Mouse (Mus musculus): ENCODE data around the gene Arhgef1. TPM values are rescaled to one million over a fixed set of nuclear protein-coding genes. Genes with fewer than 3 reads are reported as not detected.

Gene Arhgef1
- polyA plus RNA-seq, 1 experiment from 2014 or later = 114 TPM

DNA sequence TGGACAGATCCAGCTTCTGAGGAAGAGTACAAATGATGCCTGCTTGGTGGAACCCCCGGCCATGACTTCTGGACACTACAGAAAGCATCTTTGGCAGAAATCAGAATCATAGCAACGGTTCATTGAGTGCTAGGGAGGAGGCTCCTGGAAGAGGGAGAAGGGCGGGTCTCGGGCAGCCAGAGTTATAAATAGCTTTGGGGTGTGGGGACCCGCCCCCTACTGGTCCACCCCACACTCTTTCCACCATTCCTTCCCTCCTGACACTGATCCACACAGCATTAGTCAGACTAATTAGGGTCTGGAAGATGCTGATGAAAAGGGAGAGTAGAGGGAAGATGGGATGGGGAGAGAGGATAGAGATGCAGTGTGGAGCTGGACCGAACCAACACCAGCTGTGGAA lies 3.8 kb downstream of the Arhgef1 start:
- H3K27ac ChIP-seq = 0 out of 2 replicates have a peak overlapping the region, but pooled peaks have one; percentile 50
- H3K4me2 ChIP-seq (replicated peaks) = peak overlapping the region; percentile 30; the same call in 1 of the 2 replicates
- no peaks in the 10 kb centered on the region for H3K27me3 ChIP-seq
- peak overlapping the region; percentile 33; the same call in 1 of the 2 replicates for H3K9ac ChIP-seq
- peaks cover 13% of the 10 kb centered on the region; the same call in 1 of the 2 replicates for H3K36me3 ChIP-seq
- peaks cover 36% of the 10 kb centered on the region for H3K4me1 ChIP-seq
- no peak for ATAC-seq (ENCODE audit: insufficient number of reproducible peaks, insufficient read depth, low FRiP score, low TSS enrichment)
- whole genome bisulfite sequencing = 44% methylated on average over 6 of the region's 6 CpGs
- no peaks in the 10 kb centered on the region for H3K9me3 ChIP-seq
- H3K4me3 ChIP-seq = no peak overlapping the region

GRCm38 (mm10) chr7:24907211-24907748 lies 4.6 kb downstream of the Arhgef1 start:
- Histone ChIP-seq H3K4me1 (peaks cover 36% of the 10 kb centered on the region), H3K4me3 (no peak overlapping the region), H3K9ac (peak overlapping the region; percentile 33), H3K36me3 (peaks cover 17% of the 10 kb centered on the region), H3K4me2 (replicated peaks) (peak overlapping the region; percentile 30), H3K9me3 (no peaks in the 10 kb centered on the region), H3K27me3 (no peaks in the 10 kb centered on the region), H3K27ac (peak overlapping the region; percentile 50; the same call in 1 of the 2 replicates)
- no peak for ATAC-seq (ENCODE audit: insufficient number of reproducible peaks, insufficient read depth, low FRiP score, low TSS enrichment)
- 14% methylated on average over 13 of the region's 13 CpGs for WGBS

- Histone ChIP-seq H3K9ac (no peak overlapping the region), H3K27me3 (no peaks in the 10 kb centered on the region), H3K9me3 (no peaks in the 10 kb centered on the region), H3K36me3 (peaks cover 40% of the 10 kb centered on the region), H3K4me1 (peaks cover 5% of the 10 kb centered on the region), H3K27ac (no peak overlapping the region), H3K4me3 (no peak overlapping the region), H3K4me2 (replicated peaks) (no peak overlapping the region)
- ATAC-seq (ENCODE audit: insufficient number of reproducible peaks, insufficient read depth, low FRiP score, low TSS enrichment) = no peak
- 92% methylated on average over 14 of the region's 14 CpGs for WGBS
These were observed 9.8 kb downstream of the Arhgef1 start for GRCm38 (mm10) chr7:24912480-24912879.

DNA sequence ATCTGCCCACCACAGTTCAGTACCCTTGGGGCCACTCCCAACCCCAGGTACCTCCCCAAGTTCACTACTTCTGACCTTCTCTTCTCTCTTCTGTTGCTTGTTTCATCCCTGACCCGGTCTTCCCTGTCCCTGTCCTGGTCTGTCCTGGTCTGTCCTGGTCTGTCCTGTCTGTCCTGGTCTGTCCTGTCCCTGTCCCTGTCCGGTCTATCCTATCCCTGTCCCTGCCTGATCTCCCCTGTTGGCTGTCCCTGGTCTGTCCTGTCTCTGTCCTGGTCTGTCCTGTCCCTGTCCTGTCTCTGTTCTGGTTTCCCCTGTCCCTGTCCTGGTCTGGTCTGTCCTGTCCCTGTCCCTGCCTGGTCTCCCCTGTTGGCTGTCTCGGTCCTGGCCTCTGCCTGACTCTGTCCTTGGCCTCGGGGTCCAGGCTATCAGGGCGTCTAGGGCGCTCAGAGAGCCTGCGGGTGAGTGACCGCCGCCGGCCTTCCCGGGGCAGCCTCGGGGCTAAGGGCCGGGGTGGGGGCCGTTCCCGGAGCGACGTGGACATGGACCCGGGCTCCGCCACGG lies 16.1 kb downstream of the Arhgef1 start:
- no peaks in the 10 kb centered on the region for H3K9me3 ChIP-seq
- H3K9ac ChIP-seq = no peak overlapping the region
- peaks cover 68% of the 10 kb centered on the region for H3K36me3 ChIP-seq
- H3K27ac ChIP-seq = no peak overlapping the region
- H3K4me1 ChIP-seq = no peaks in the 10 kb centered on the region
- H3K4me2 ChIP-seq (replicated peaks) = no peak overlapping the region
- WGBS = 93% methylated on average over 20 of the region's 20 CpGs
- no peaks in the 10 kb centered on the region for H3K27me3 ChIP-seq
- 0 out of 2 replicates have a peak, but pooled peaks have one; percentile 23 for ATAC-seq (ENCODE audit: insufficient number of reproducible peaks, insufficient read depth, low FRiP score, low TSS enrichment)
- H3K4me3 ChIP-seq = no peak overlapping the region

DNA sequence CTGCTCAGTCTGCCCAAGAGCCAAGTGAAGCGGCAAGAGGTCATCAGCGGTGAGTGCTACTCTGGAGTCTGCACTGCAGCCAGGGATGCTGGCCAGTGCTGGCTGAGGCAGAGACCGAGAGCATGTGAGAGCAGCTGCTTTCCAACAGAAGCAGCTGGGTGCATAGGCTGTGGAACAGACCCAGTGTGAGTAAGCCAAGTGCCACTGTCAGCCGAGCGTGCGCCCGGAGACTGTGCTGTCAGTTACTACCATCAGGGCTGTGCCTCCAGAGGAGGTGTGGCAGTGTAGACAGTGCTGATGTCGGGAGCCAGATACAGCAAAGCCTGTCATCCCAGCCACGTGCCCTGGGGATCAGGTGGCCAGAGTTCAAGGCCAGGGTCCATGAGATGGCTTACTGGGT lies 17.0 kb downstream of the Arhgef1 start:
- no peaks in the 10 kb centered on the region for H3K9me3 ChIP-seq
- H3K4me1 ChIP-seq = no peaks in the 10 kb centered on the region
- H3K27ac ChIP-seq = no peak overlapping the region
- H3K36me3 ChIP-seq = peaks cover 76% of the 10 kb centered on the region
- no peak overlapping the region for H3K4me3 ChIP-seq
- ATAC-seq (ENCODE audit: insufficient number of reproducible peaks, insufficient read depth, low FRiP score, low TSS enrichment) = no peak
- H3K4me2 ChIP-seq (replicated peaks) = no peak overlapping the region
- no peak overlapping the region; the same call in 1 of the 2 replicates for H3K9ac ChIP-seq
- WGBS = 84% methylated on average over 9 of the region's 9 CpGs
- H3K27me3 ChIP-seq = no peaks in the 10 kb centered on the region

- Histone ChIP-seq H3K9ac (no peak overlapping the region), H3K4me2 (replicated peaks) (no peak overlapping the region), H3K4me1 (peaks cover 12% of the 10 kb centered on the region; the same call in 1 of the 2 replicates), H3K27me3 (peaks cover 72% of the 10 kb centered on the region), H3K36me3 (peaks cover 22% of the 10 kb centered on the region), H3K27ac (no peak overlapping the region), H3K4me3 (no peak overlapping the region), H3K9me3 (no peaks in the 10 kb centered on the region)
- no peak for ATAC-seq (ENCODE audit: insufficient number of reproducible peaks, insufficient read depth, low FRiP score, low TSS enrichment)
- 51% methylated on average over 6 of the region's 6 CpGs for WGBS
These were observed 27.8 kb downstream of the Arhgef1 start for GRCm38 (mm10) chr7:24930475-24930874.

DNA sequence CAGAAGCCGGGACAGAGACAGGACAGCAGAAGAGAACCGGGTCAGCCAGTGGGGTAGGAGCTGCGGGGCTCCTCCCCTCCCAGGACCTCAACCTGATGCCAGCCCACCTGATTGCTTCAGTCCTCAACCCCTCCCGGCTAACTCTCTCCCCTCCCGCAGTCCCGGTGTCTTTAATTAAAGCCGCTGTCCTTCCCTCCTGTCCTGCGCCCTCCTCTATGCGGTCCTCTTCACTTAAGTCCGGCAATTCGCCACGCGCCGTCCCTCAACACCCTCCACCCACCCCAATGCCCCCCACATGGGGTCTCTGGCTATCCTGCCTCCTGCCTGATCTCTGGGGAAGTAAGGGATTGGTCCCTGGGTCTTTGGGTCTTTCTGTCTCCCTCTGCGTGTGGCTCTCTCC lies 28.9 kb downstream of the Arhgef1 start:
- Histone ChIP-seq H3K27me3 (peaks cover 84% of the 10 kb centered on the region), H3K4me1 (peaks cover 12% of the 10 kb centered on the region; the same call in 1 of the 2 replicates)
- 1% methylated on average over 15 of the region's 15 CpGs for WGBS

DNA sequence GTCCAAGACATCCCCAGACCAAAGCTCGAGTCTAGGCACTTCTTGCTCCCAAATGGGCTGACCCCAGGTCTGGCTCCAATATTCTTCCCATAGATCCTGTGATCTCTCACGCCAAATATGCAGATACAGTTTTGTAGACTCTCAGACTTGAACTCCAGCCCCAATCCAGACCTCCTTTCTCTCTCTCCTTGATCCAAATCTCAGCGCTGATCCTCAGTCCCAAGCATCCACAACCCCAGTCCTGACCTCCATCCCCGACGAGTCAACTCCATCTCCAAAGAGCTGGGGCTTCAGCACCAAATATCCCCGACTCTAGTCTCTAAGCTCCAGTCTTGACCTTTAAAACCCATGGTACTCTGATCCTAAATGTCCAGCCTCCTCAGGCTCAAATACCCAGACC lies 40.9 kb downstream of the Arhgef1 start:
- H3K4me2 ChIP-seq (replicated peaks) = no peak overlapping the region
- H3K4me3 ChIP-seq = peak overlapping the region; percentile 34
- 7% methylated on average over 6 of the region's 6 CpGs for WGBS
- ATAC-seq (ENCODE audit: insufficient number of reproducible peaks, insufficient read depth, low FRiP score, low TSS enrichment) = no peak
- H3K9me3 ChIP-seq = no peaks in the 10 kb centered on the region
- H3K9ac ChIP-seq = no peak overlapping the region
- H3K27ac ChIP-seq = no peak overlapping the region
- peaks cover 11% of the 10 kb centered on the region; the same call in 1 of the 2 replicates for H3K4me1 ChIP-seq
- no peaks in the 10 kb centered on the region for H3K36me3 ChIP-seq
- peaks cover 100% of the 10 kb centered on the region for H3K27me3 ChIP-seq

More for the DNA sequence above, 28.9 kb downstream of the Arhgef1 start:
- H3K36me3 ChIP-seq = peaks cover 10% of the 10 kb centered on the region
- H3K4me2 ChIP-seq (replicated peaks) = no peak overlapping the region
- H3K9ac ChIP-seq = no peak overlapping the region
- H3K27ac ChIP-seq = no peak overlapping the region
- ATAC-seq (ENCODE audit: insufficient number of reproducible peaks, insufficient read depth, low FRiP score, low TSS enrichment) = no peak
- H3K4me3 ChIP-seq = no peak overlapping the region
- H3K9me3 ChIP-seq = no peaks in the 10 kb centered on the region

DNA sequence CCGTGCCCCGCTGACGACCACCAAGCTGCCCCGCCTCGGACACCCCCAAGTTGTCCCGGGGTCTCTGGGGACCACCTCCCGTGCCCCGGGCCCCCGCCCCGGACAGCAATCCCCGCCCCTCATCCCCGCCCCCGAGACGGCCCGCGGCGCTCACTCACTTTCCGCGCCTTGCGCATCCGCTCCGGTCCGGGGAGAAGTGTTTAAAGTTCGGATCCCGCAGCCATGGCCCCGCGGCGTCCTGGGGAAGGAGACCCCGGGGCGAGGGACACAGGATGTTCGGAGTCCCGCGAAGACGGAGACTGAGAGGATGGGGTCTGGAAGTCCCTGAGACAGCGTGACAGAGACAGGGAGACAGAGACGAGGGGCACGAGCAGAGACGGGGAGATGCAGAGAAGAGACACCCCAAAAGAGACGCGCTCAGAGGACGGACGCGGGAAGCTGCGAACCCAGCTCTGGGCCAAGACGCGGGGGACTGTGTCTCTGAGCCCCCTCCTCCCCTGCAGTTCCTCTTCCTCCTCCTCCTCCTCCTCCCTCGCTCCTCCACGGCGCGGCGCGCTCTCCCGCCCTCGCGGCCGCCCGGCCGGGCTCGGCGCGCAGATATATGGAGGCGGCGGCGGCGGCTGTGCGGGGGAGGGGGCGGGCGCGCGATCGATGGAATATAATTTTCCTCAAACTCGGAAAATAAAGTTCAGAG lies 41.7 kb downstream of the Arhgef1 start, which contains the start of gene Gm4881:
Gene Gm4881 (minus strand): TSS at position 238 of the 694 bp plus-strand sequence.
- Histone ChIP-seq H3K9ac (peak within 1 kb of the TSS; percentile 41), H3K4me3 (peak within 1 kb of the TSS; percentile 34), H3K4me2 (replicated peaks) (peak within 1 kb of the TSS; percentile 57), H3K27ac (no peak within 1 kb of the TSS), H3K4me1 (peaks cover 11% of the 10 kb centered on the region; the same call in 1 of the 2 replicates), H3K27me3 (peaks cover 100% of the 10 kb centered on the region), H3K9me3 (no peaks in the 10 kb centered on the region), H3K36me3 (no peaks in the 10 kb centered on the region)
- WGBS = 1% methylated on average over 64 of the region's 72 CpGs
- ATAC-seq (ENCODE audit: insufficient number of reproducible peaks, insufficient read depth, low FRiP score, low TSS enrichment) = no peak

- H3K4me2 ChIP-seq (replicated peaks) = no peak overlapping the region
- no peak overlapping the region for H3K9ac ChIP-seq
- WGBS = 4% methylated on average over 7 of the region's 7 CpGs
- H3K4me3 ChIP-seq = no peak overlapping the region
- H3K27me3 ChIP-seq = peaks cover 100% of the 10 kb centered on the region
- no peak overlapping the region for H3K27ac ChIP-seq
- no peaks in the 10 kb centered on the region for H3K36me3 ChIP-seq
- no peaks in the 10 kb centered on the region for H3K9me3 ChIP-seq
- H3K4me1 ChIP-seq = peaks cover 11% of the 10 kb centered on the region; the same call in 1 of the 2 replicates
- no peak for ATAC-seq (ENCODE audit: insufficient number of reproducible peaks, insufficient read depth, low FRiP score, low TSS enrichment)
These were observed 44.8 kb downstream of the Arhgef1 start for GRCm38 (mm10) chr7:24947316-24948048.

GRCm38 (mm10) chr7:24948774-24949173 lies 46.1 kb downstream of the Arhgef1 start:
- Histone ChIP-seq H3K4me3 (no peak overlapping the region), H3K27me3 (peaks cover 100% of the 10 kb centered on the region), H3K9ac (no peak overlapping the region), H3K36me3 (no peaks in the 10 kb centered on the region), H3K9me3 (no peaks in the 10 kb centered on the region), H3K27ac (no peak overlapping the region), H3K4me2 (replicated peaks) (no peak overlapping the region), H3K4me1 (peaks cover 11% of the 10 kb centered on the region; the same call in 1 of the 2 replicates)
- no peak for ATAC-seq (ENCODE audit: insufficient number of reproducible peaks, insufficient read depth, low FRiP score, low TSS enrichment)
- 1% methylated on average over 29 of the region's 29 CpGs for WGBS
